Mouse (Mus musculus): Measurements from ENCODE around the gene Mplkip. TPM values are rescaled to one million over a fixed set of nuclear protein-coding genes. Genes with fewer than 3 reads are reported as not detected.

Gene Mplkip
- total RNA-seq (2023) = 10 to 100 TPM; 23.6 to 24.9 TPM

DNA sequence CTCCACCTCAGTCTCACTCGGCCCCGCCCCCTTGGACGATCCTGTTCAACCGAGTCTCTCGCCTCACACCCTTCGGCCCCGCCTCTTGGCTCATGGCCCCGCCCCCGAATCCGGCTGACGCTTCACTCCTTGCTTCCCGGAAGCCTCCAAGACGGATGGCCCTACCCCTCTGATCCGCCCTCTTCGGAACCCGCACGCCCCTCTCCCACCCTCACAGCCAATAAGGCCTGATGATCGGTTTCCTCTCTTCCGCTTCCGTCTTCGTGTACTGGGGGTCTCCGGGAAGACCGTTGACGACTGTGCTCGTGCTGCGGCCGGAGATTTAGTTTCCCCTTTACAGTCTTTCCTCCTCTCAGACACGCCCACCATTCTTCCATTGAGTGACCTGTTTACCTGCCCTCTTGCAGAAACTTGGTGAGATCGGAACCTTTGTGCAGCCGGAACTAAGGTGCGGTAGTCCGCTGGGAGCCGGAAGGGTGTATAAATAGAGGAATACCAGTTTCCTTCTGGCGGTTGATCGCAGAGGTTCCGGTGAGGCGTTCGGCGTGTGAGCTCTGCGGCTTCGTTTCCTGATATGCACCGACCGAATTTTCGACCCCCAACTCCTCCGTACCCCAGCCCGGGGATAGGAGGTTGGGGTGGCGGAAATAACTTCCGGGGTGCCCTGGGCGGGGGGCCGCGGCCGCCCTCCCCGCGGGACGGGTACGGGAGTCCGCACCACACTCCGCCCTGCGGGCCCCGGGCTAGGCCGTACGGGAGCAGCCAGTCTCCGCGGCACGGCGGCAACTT is at the start of gene Mplkip, which contains the start of gene Sugct:
Gene Mplkip, plus strand, starts transcription at position 282 of the 789 bp plus-strand sequence.
Gene Sugct, minus strand, starts transcription at position 643 of the 789 bp plus-strand sequence.

Other genes starting within 250 kb of the Mplkip start
- gene Sugct, start 361 bp downstream of the Mplkip start, total RNA-seq (2023) = under 1 TPM in 1 of 2 experiments, not detected in 1; 0.20 TPM
- 10 to 100 TPM; 68.1 to 83.7 TPM for gene Cdk13, start 109.9 kb downstream of the Mplkip start, total RNA-seq (2023)
- gene Rala, start 249.0 kb downstream of the Mplkip start, total RNA-seq (2023) = 10 to 100 TPM; 22.4 to 24.3 TPM

Data from neutrophil, adult 83 days (primary cell).